Mouse (Mus musculus) lung, embryonic 15.5 days (tissue): ENCODE measurements around the gene Mageh1. TPM values are rescaled to one million over a fixed set of nuclear protein-coding genes. Genes with fewer than 3 reads are reported as not detected.

Experiments
- polyA plus RNA-seq: library from polyadenylated mRNA; unstranded; fragments of >200 nt; fragmentation: Nextera tagmentation; extraction: Ambion mirVana; gene quantifications from 2 replicates; pipeline ENCODE4 v1.2.1, GENCODE M21; 2015

Mageh1 gene
- polyA plus RNA-seq, 1 experiment from 2014 or later, result 51.0 TPM

Other genes starting within 250 kb of the Mageh1 start
- 0.60 and 0.99 TPM in 2 replicates for gene Usp51, start 31.1 kb downstream of the Mageh1 start, polyA plus RNA-seq
- not detected in 2 replicates for gene Foxr2, start 81.2 kb upstream of the Mageh1 start, polyA plus RNA-seq
- 1.0 and 1.3 TPM in 2 replicates for gene Rragb, start 102.4 kb upstream of the Mageh1 start, polyA plus RNA-seq
- 0.80 and 0.83 TPM in 2 replicates for gene Klf8, start 199.9 kb upstream of the Mageh1 start, polyA plus RNA-seq